In the genomic region with DNA sequence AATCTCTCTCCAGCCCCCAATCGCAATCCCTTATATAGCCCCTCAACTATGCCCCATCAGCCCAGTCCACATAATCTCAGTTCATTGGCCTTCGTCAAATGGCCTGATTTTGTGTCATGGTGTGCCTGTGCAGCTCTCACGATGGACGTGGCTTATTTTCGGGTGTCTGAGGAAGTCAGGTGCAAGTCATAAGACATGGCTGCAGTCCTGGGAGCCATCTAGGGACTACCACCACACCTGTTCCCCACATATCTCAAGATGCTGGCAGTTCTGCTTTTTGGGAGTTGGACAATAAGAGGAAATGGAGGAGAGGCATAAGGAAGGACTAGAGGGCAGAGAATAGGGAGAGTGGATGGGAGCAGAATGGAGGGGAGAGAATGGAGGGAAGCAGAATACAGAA, we compare ENCODE assay signal across 41 mouse cellular contexts. TPM values are rescaled to one million over a fixed set of nuclear protein-coding genes. Genes with fewer than 3 reads are reported as not detected.
"Had no signal": no experiment of that assay in that cellular context is flagged by ENCODE, and none has a peak within 500 bp of the region (broad histone marks: within the 10 kb centered on the region; RNA-seq: fewer than 3 reads in every experiment).

No protein-coding gene starts in this region.

- H3K9ac ChIP-seq: heart, embryonic 13.5 days; heart, embryonic 15.5 days; hindbrain, embryonic 13.5 days; hindbrain, embryonic 15.5 days; kidney, embryonic 15.5 days; limb, embryonic 12.5 days; liver, embryonic 13.5 days had no signal

- H3K9me3 ChIP-seq: heart, embryonic 13.5 days; heart, embryonic 15.5 days; hindbrain, embryonic 13.5 days; hindbrain, embryonic 15.5 days; kidney, embryonic 15.5 days; limb, embryonic 10.5 days; limb, embryonic 12.5 days; liver, embryonic 13.5 days had no signal

- ATAC-seq: hindbrain, postnatal 0 days; intestine, embryonic 16.5 days had no signal

- DNase-seq: gastrocnemius, postnatal 14 days; gastrocnemius, postnatal 36 days; heart, adult 18-20 months; heart, postnatal 14 days; kidney, adult 11 months; kidney, adult 2 months; kidney, adult 9 months; kidney, postnatal 14 days; kidney, postnatal 36 days; layer of hippocampus, adult 9-11 months; layer of hippocampus, postnatal 36 days; liver; liver, embryonic 13.5 days had no signal

- H3K36me3 ChIP-seq: heart, embryonic 13.5 days; heart, embryonic 15.5 days; hindbrain, embryonic 13.5 days; hindbrain, embryonic 15.5 days; kidney, embryonic 15.5 days; limb, embryonic 10.5 days; limb, embryonic 12.5 days; liver, embryonic 13.5 days had no signal

- H3K4me3 ChIP-seq: heart, embryonic 13.5 days; heart, embryonic 15.5 days; hindbrain, embryonic 13.5 days; hindbrain, embryonic 15.5 days; kidney, embryonic 15.5 days; left cerebral cortex, adult 2 months; limb, embryonic 10.5 days; limb, embryonic 12.5 days; liver, embryonic 13.5 days had no signal

- H3K4me1 ChIP-seq: liver, embryonic 13.5 days had no signal

- H3K4me2 ChIP-seq: heart, embryonic 11.5 days; heart, embryonic 13.5 days; heart, embryonic 15.5 days; hindbrain, embryonic 13.5 days; hindbrain, embryonic 15.5 days; kidney, embryonic 15.5 days; limb, embryonic 12.5 days; liver, embryonic 11.5 days; liver, embryonic 13.5 days had no signal

- H3K27ac ChIP-seq: heart, embryonic 13.5 days; heart, embryonic 15.5 days; hindbrain, embryonic 13.5 days; hindbrain, embryonic 15.5 days; hindbrain, postnatal 0 days; kidney, embryonic 15.5 days; kidney, postnatal 0 days; left cerebral cortex, adult 2 months; limb, embryonic 10.5 days; limb, embryonic 12.5 days; liver, embryonic 13.5 days had no signal

RNA-seq across cellular contexts. Expression of gene H2-T3, which starts 43.5 kb away (rescaled TPM):
- total RNA-seq: gastrocnemius, adult 18-20 months; gastrocnemius, adult 8-10 months; gastrocnemius, postnatal 14 days; heart, adult 18-20 months; heart, adult 8-10 months; hindbrain, postnatal 0 days; layer of hippocampus, adult 18-20 months; layer of hippocampus, adult 8-10 months; layer of hippocampus, postnatal 14 days; layer of hippocampus, postnatal 36 days; left cerebral cortex, adult 2 months; left cerebral cortex, postnatal 14 days; left cerebral cortex, postnatal 36 days had no signal
- polyA plus RNA-seq: gonadal fat pad, adult 2 months; heart, embryonic 11.5 days; heart, embryonic 15.5 days; heart, postnatal 0 days; hindbrain, embryonic 11.5 days; hindbrain, embryonic 13.5 days; hindbrain, embryonic 15.5 days; hindbrain, postnatal 0 days; kidney, adult 2 months; kidney, embryonic 15.5 days; kidney, postnatal 0 days; limb, embryonic 10.5 days; limb, embryonic 12.5 days; limb, embryonic 14.5 days; liver, embryonic 11.5 days; liver, embryonic 13.5 days had no signal

RNA-seq across cellular contexts. Expression of gene H2-M10.2, which starts 52.7 kb away (rescaled TPM):
- total RNA-seq: gastrocnemius, adult 18-20 months; gastrocnemius, adult 8-10 months; gastrocnemius, postnatal 14 days; gastrocnemius, postnatal 36 days; heart, adult 18-20 months; heart, adult 8-10 months; heart, postnatal 14 days; hematopoietic stem cell, adult 5-6 weeks; hindbrain, postnatal 0 days; layer of hippocampus, adult 18-20 months; layer of hippocampus, adult 8-10 months; layer of hippocampus, postnatal 14 days; layer of hippocampus, postnatal 36 days; left cerebral cortex, adult 2 months; left cerebral cortex, postnatal 14 days; left cerebral cortex, postnatal 36 days had no signal
- polyA plus RNA-seq: gonadal fat pad, adult 2 months; heart, embryonic 11.5 days; heart, embryonic 13.5 days; heart, embryonic 15.5 days; heart, postnatal 0 days; hindbrain, embryonic 11.5 days; hindbrain, embryonic 15.5 days; hindbrain, postnatal 0 days; intestine, embryonic 14.5 days; intestine, embryonic 16.5 days; kidney, adult 2 months; kidney, postnatal 0 days; large intestine, adult 2 months; limb, embryonic 12.5 days; limb, embryonic 14.5 days; liver, embryonic 13.5 days had no signal
